Mouse (Mus musculus): Measurements from ENCODE around the gene Ppara. TPM values are rescaled to one million over a fixed set of nuclear protein-coding genes. Genes with fewer than 3 reads are reported as not detected.

Gene Ppara
- polyA plus RNA-seq, 1 experiment from 2014 or later, result 14.3 TPM

- WGBS, result 72% methylated on average over 3 of the region's 3 CpGs
- H3K4me3 ChIP-seq (ENCODE audit: low read depth, low read length), result no peak overlapping the region
- peak; percentile 53 for TF ChIP-seq CTCF (IDR thresholded peaks at IDR 0.05; ENCODE audit: low read depth)
Measured at GRCm38 (mm10) chr15:85835335-85835734, 100.6 kb downstream of the Ppara start.

GRCm38 (mm10) chr15:85836887-85837286, 102.1 kb downstream of the Ppara start:
- WGBS, result 85% methylated on average over 5 of the region's 5 CpGs

More at GRCm38 (mm10) chr15:85835335-85835734, 100.6 kb downstream of the Ppara start:
- no peak for ATAC-seq
- Histone ChIP-seq H3K9ac (ENCODE audit: low read depth, low read length) (no peak overlapping the region), H3K27me3 (replicated peaks; ENCODE audit: control insufficient read depth, insufficient read depth, low read length) (no peaks in the 10 kb centered on the region), H3K27ac (ENCODE audit: low read depth, low read length) (no peak overlapping the region), H3K4me2 (replicated peaks; ENCODE audit: low read depth) (no peak overlapping the region), H3K36me3 (ENCODE audit: control insufficient read depth, insufficient read depth) (peaks cover 8% of the 10 kb centered on the region; the same call in 1 of the 2 replicates), H3K4me1 (replicated peaks; ENCODE audit: control insufficient read depth, insufficient read depth, low read length) (0 out of 2 replicates have a peak, but pooled peaks cover 4% of the 10 kb centered on the region), H3K9me3 (ENCODE audit: control insufficient read depth) (no peaks in the 10 kb centered on the region)

GRCm38 (mm10) chr15:85840983-85841382, 106.2 kb downstream of the Ppara start:
- no peak for ATAC-seq
- Histone ChIP-seq H3K36me3 (ENCODE audit: control insufficient read depth, insufficient read depth) (peaks cover 16% of the 10 kb centered on the region; the same call in 1 of the 2 replicates), H3K4me3 (ENCODE audit: low read depth, low read length) (no peak overlapping the region), H3K4me2 (replicated peaks; ENCODE audit: low read depth) (no peak overlapping the region), H3K9me3 (ENCODE audit: control insufficient read depth) (no peaks in the 10 kb centered on the region), H3K27ac (ENCODE audit: low read depth, low read length) (no peak overlapping the region), H3K27me3 (replicated peaks; ENCODE audit: control insufficient read depth, insufficient read depth, low read length) (no peaks in the 10 kb centered on the region), H3K9ac (ENCODE audit: low read depth, low read length) (no peak overlapping the region; the same call in 1 of the 2 replicates), H3K4me1 (replicated peaks; ENCODE audit: control insufficient read depth, insufficient read depth, low read length) (no peaks in the 10 kb centered on the region)
- peak; percentile 77 for TF ChIP-seq CTCF (IDR thresholded peaks at IDR 0.05; ENCODE audit: low read depth)
- 42% methylated on average over 6 of the region's 6 CpGs for WGBS

More at GRCm38 (mm10) chr15:85836887-85837286, 102.1 kb downstream of the Ppara start:
- 0 out of 2 replicates have a peak, but pooled peaks cover 4% of the 10 kb centered on the region for H3K4me1 ChIP-seq (replicated peaks; ENCODE audit: control insufficient read depth, insufficient read depth, low read length)
- H3K4me3 ChIP-seq (ENCODE audit: low read depth, low read length), result no peak overlapping the region
- H3K27ac ChIP-seq (ENCODE audit: low read depth, low read length), result no peak overlapping the region
- no peak for TF ChIP-seq CTCF (IDR thresholded peaks at IDR 0.05; ENCODE audit: low read depth)
- no peak overlapping the region for H3K9ac ChIP-seq (ENCODE audit: low read depth, low read length)
- ATAC-seq, result no peak
- H3K9me3 ChIP-seq (ENCODE audit: control insufficient read depth), result no peaks in the 10 kb centered on the region
- H3K4me2 ChIP-seq (replicated peaks; ENCODE audit: low read depth), result no peak overlapping the region
- no peaks in the 10 kb centered on the region for H3K27me3 ChIP-seq (replicated peaks; ENCODE audit: control insufficient read depth, insufficient read depth, low read length)
- H3K36me3 ChIP-seq (ENCODE audit: control insufficient read depth, insufficient read depth), result peaks cover 8% of the 10 kb centered on the region; the same call in 1 of the 2 replicates

- H3K9ac ChIP-seq (ENCODE audit: low read depth, low read length), result no peak overlapping the region
- no peaks in the 10 kb centered on the region for H3K4me1 ChIP-seq (replicated peaks; ENCODE audit: control insufficient read depth, insufficient read depth, low read length)
- WGBS, result 74% methylated on average over 5 of the region's 5 CpGs
- no peaks in the 10 kb centered on the region for H3K27me3 ChIP-seq (replicated peaks; ENCODE audit: control insufficient read depth, insufficient read depth, low read length)
- ATAC-seq, result peak; percentile 26; the same call in 1 of the 2 replicates
- H3K36me3 ChIP-seq (ENCODE audit: control insufficient read depth, insufficient read depth), result peaks cover 20% of the 10 kb centered on the region; the same call in 1 of the 2 replicates
- H3K27ac ChIP-seq (ENCODE audit: low read depth, low read length), result no peak overlapping the region
- H3K4me2 ChIP-seq (replicated peaks; ENCODE audit: low read depth), result no peak overlapping the region
- H3K4me3 ChIP-seq (ENCODE audit: low read depth, low read length), result no peak overlapping the region
- H3K9me3 ChIP-seq (ENCODE audit: control insufficient read depth), result no peaks in the 10 kb centered on the region
- no peak for TF ChIP-seq CTCF (IDR thresholded peaks at IDR 0.05; ENCODE audit: low read depth)
Measured at GRCm38 (mm10) chr15:85841796-85842360, 107.1 kb downstream of the Ppara start.

- H3K4me1 ChIP-seq (replicated peaks; ENCODE audit: control insufficient read depth, insufficient read depth, low read length), result no peaks in the 10 kb centered on the region
- TF ChIP-seq CTCF (IDR thresholded peaks at IDR 0.05; ENCODE audit: low read depth), result no peak
- H3K9ac ChIP-seq (ENCODE audit: low read depth, low read length), result no peak overlapping the region
- H3K36me3 ChIP-seq (ENCODE audit: control insufficient read depth, insufficient read depth), result peaks cover 17% of the 10 kb centered on the region; the same call in 1 of the 2 replicates
- no peak overlapping the region for H3K27ac ChIP-seq (ENCODE audit: low read depth, low read length)
- no peaks in the 10 kb centered on the region for H3K27me3 ChIP-seq (replicated peaks; ENCODE audit: control insufficient read depth, insufficient read depth, low read length)
- H3K9me3 ChIP-seq (ENCODE audit: control insufficient read depth), result no peaks in the 10 kb centered on the region
- H3K4me2 ChIP-seq (replicated peaks; ENCODE audit: low read depth), result no peak overlapping the region
- ATAC-seq, result no peak
- no peak overlapping the region for H3K4me3 ChIP-seq (ENCODE audit: low read depth, low read length)
Measured at GRCm38 (mm10) chr15:85845071-85845470, 110.3 kb downstream of the Ppara start.

GRCm38 (mm10) chr15:85851656-85852392, 117.0 kb downstream of the Ppara start:
- no peak overlapping the region for H3K4me3 ChIP-seq (ENCODE audit: low read depth, low read length)
- H3K9ac ChIP-seq (ENCODE audit: low read depth, low read length), result no peak overlapping the region
- H3K27me3 ChIP-seq (replicated peaks; ENCODE audit: control insufficient read depth, insufficient read depth, low read length), result no peaks in the 10 kb centered on the region
- ATAC-seq, result no peak
- H3K9me3 ChIP-seq (ENCODE audit: control insufficient read depth), result no peaks in the 10 kb centered on the region
- H3K4me2 ChIP-seq (replicated peaks; ENCODE audit: low read depth), result no peak overlapping the region
- H3K27ac ChIP-seq (ENCODE audit: low read depth, low read length), result no peak overlapping the region
- H3K4me1 ChIP-seq (replicated peaks; ENCODE audit: control insufficient read depth, insufficient read depth, low read length), result no peaks in the 10 kb centered on the region
- peak; percentile 45 for TF ChIP-seq CTCF (IDR thresholded peaks at IDR 0.05; ENCODE audit: low read depth)
- 85% methylated on average over 12 of the region's 12 CpGs for WGBS
- H3K36me3 ChIP-seq (ENCODE audit: control insufficient read depth, insufficient read depth), result peaks cover 11% of the 10 kb centered on the region; the same call in 1 of the 2 replicates

MicroRNA genes within 50 kb of the gene (microRNA counts, 519-probe panel; counts per million panel counts)
- microRNA mmu-let-7b (5,506 counts per million, percentile 91 among the panel's probes with 10 or more counts), microRNA mmu-let-7c (6,044 counts per million, percentile 96 among the panel's probes with 10 or more counts)

Small RNAs within 50 kb of the gene (microRNA-seq; reads per million reads assigned to microRNA genes)
- gene Mirlet7b (3,633 reads per million, percentile 88 among the genes with 10 or more reads in this experiment), gene Mirlet7c-2 (65.5 reads per million, percentile 43 among the genes with 10 or more reads in this experiment)

Other genes with a start within 250 kb of the Ppara start
- gene 7530416G11Rik, start 231.8 kb upstream of the Ppara start, polyA plus RNA-seq (2015; fragmentation: Nextera tagmentation; extraction: Ambion mirVana), result not detected in 2 replicates
- gene Wnt7b, start 152.5 kb upstream of the Ppara start, polyA plus RNA-seq (2015; fragmentation: Nextera tagmentation; extraction: Ambion mirVana), result 0.14 and 0.27 TPM in 2 replicates
- 48.6 and 49.9 TPM in 2 replicates for gene Cdpf1, start 76.7 kb downstream of the Ppara start, polyA plus RNA-seq (2015; fragmentation: Nextera tagmentation; extraction: Ambion mirVana)
- 0.07 and 0.12 TPM in 2 replicates for gene Pkdrej, start 86.8 kb downstream of the Ppara start, polyA plus RNA-seq (2015; fragmentation: Nextera tagmentation; extraction: Ambion mirVana)
- gene Ttc38, start 97.3 kb downstream of the Ppara start, polyA plus RNA-seq (2015; fragmentation: Nextera tagmentation; extraction: Ambion mirVana), result 8.6 and 10.4 TPM in 2 replicates
- gene Gtse1, start 124.8 kb downstream of the Ppara start, polyA plus RNA-seq (2015; fragmentation: Nextera tagmentation; extraction: Ambion mirVana), result 4.2 and 4.6 TPM in 2 replicates
- gene Trmu, start 144.3 kb downstream of the Ppara start, polyA plus RNA-seq (2015; fragmentation: Nextera tagmentation; extraction: Ambion mirVana), result 13.6 and 14.4 TPM in 2 replicates